Mouse (Mus musculus): ENCODE data around the gene Atn1. TPM values are rescaled to one million over a fixed set of nuclear protein-coding genes. Genes with fewer than 3 reads are reported as not detected.
A peak's percentile ranks its signal among the peaks of the same experiment; 100 is the strongest.

Atn1 gene
- total and polyA plus RNA-seq, 3 experiments = 1.6 to 43.2 TPM; not detected in 1

GRCm38 (mm10) chr6:124737040-124737439, 19.3 kb downstream of the Atn1 start:
- H3K4me3 ChIP-seq (ENCODE audit: control insufficient read depth in 1 of 2, insufficient read depth in 1 of 2, low read depth in 2 of 2, low read length in 2 of 2) = no peak overlapping the region
- H3K9ac ChIP-seq (ENCODE audit: control insufficient read depth, low read depth, low read length, poor library complexity, severe bottlenecking) = no peak overlapping the region
- no peaks in the 10 kb centered on the region for H3K27me3 ChIP-seq (ENCODE audit: control insufficient read depth in 1 of 2, insufficient read depth in 2 of 2, low read length in 2 of 2)
- H3K4me1 ChIP-seq (ENCODE audit: control insufficient read depth in 1 of 2, insufficient read depth in 2 of 2, low read length in 2 of 2) = peaks cover 17 to 32% of the 10 kb centered on the region in 2 experiments
- DNase-seq (ENCODE audit: low read depth, low spot score) = no peak
- peaks cover 0 to 27% of the 10 kb centered on the region in 2 experiments; a peak in 2 of 4 replicates for H3K36me3 ChIP-seq (ENCODE audit: control insufficient read depth in 1 of 2, insufficient read depth in 2 of 2, low read length in 2 of 2)
- H3K27ac ChIP-seq (ENCODE audit: control insufficient read depth, low read depth, low read length) = no peak overlapping the region
- H3K9me3 ChIP-seq (replicated peaks; ENCODE audit: insufficient read depth, low read length) = no peaks in the 10 kb centered on the region
- H3K79me2 ChIP-seq (ENCODE audit: control insufficient read depth, insufficient read depth, low read length, poor library complexity) = peaks cover 11% of the 10 kb centered on the region
- TF ChIP-seq TAL1 (IDR thresholded peaks at IDR 0.05; ENCODE audit: low read length) (no peak), TBP (IDR thresholded peaks at IDR 0.05; ENCODE audit: low read depth, low read length) (no peak), CHD1 (IDR thresholded peaks at IDR 0.05; ENCODE audit: low read depth, low read length) (no peak), ZNF384 (IDR thresholded peaks at IDR 0.05; ENCODE audit: low read depth, low read length) (no peak), MYC (IDR thresholded peaks at IDR 0.05; ENCODE audit: low read depth, low read length) (no peak), MAZ (IDR thresholded peaks at IDR 0.05; ENCODE audit: low read depth, low read length) (no peak), ZKSCAN1 (IDR thresholded peaks at IDR 0.05; ENCODE audit: low read depth, low read length) (no peak), EP300 (IDR thresholded peaks at IDR 0.05; ENCODE audit: low read depth in 1 of 2, low read length in 2 of 2) (no peak), ETS1 (IDR thresholded peaks at IDR 0.05; ENCODE audit: low read depth, low read length) (no peak)

- Histone ChIP-seq H3K4me3 (ENCODE audit: control insufficient read depth in 1 of 2, insufficient read depth in 1 of 2, low read depth in 2 of 2, low read length in 2 of 2) (no peak overlapping the region), H3K27ac (ENCODE audit: control insufficient read depth, low read depth, low read length) (peak overlapping the region; percentile 87), H3K4me1 (ENCODE audit: control insufficient read depth in 1 of 2, insufficient read depth in 2 of 2, low read length in 2 of 2) (peaks cover 14 to 33% of the 10 kb centered on the region in 2 experiments), H3K9me3 (replicated peaks; ENCODE audit: insufficient read depth, low read length) (no peaks in the 10 kb centered on the region), H3K27me3 (ENCODE audit: control insufficient read depth in 1 of 2, insufficient read depth in 2 of 2, low read length in 2 of 2) (no peaks in the 10 kb centered on the region), H3K9ac (ENCODE audit: control insufficient read depth, low read depth, low read length, poor library complexity, severe bottlenecking) (no peak overlapping the region), H3K79me2 (ENCODE audit: control insufficient read depth, insufficient read depth, low read length, poor library complexity) (peaks cover 16% of the 10 kb centered on the region), H3K36me3 (ENCODE audit: control insufficient read depth in 1 of 2, insufficient read depth in 2 of 2, low read length in 2 of 2) (peaks cover 0 to 28% of the 10 kb centered on the region in 2 experiments; a peak in 2 of 4 replicates)
- DNase-seq (ENCODE audit: low read depth, low spot score) = peak; percentile 85
- TF ChIP-seq TBP (IDR thresholded peaks at IDR 0.05; ENCODE audit: low read depth, low read length) (peak; percentile 82), UBTF (IDR thresholded peaks at IDR 0.05; ENCODE audit: borderline replicate concordance, insufficient read depth, low read depth, low read length) (no peak), USF2 (IDR thresholded peaks at IDR 0.05; ENCODE audit: borderline replicate concordance in 1 of 2, insufficient read depth in 1 of 2, low read depth in 1 of 2, low read length in 2 of 2) (no peak), SMC3 (IDR thresholded peaks at IDR 0.05; ENCODE audit: low read depth, low read length) (peak; percentile 24; the same call in 1 of the 2 replicates), ZKSCAN1 (IDR thresholded peaks at IDR 0.05; ENCODE audit: low read depth, low read length) (no peak), MYB (IDR thresholded peaks at IDR 0.05; ENCODE audit: low read depth, low read length) (no peak), MYC (IDR thresholded peaks at IDR 0.05; ENCODE audit: low read depth, low read length) (no peak), NELFE (IDR thresholded peaks at IDR 0.05; ENCODE audit: low read depth, low read length) (no peak), POLR2A (IDR thresholded peaks at IDR 0.05; ENCODE audit: control insufficient read depth in 1 of 2, insufficient read depth in 1 of 2, low read depth in 1 of 2, low read length in 2 of 2, poor library complexity in 1 of 2) (no peak), MXI1 (IDR thresholded peaks at IDR 0.05; ENCODE audit: low read depth, low read length) (peak; percentile 38; the same call in 1 of the 2 replicates), JUND (IDR thresholded peaks at IDR 0.05; ENCODE audit: low read depth, low read length) (no peak), BHLHE40 (IDR thresholded peaks at IDR 0.05; ENCODE audit: borderline replicate concordance, low read depth, low read length) (0 out of 2 replicates have a peak, but pooled peaks have one; percentile 23), ELF1 (IDR thresholded peaks at IDR 0.05; ENCODE audit: low read depth, low read length) (no peak), CHD1 (IDR thresholded peaks at IDR 0.05; ENCODE audit: low read depth, low read length) (no peak), MAX (IDR thresholded peaks at IDR 0.05; ENCODE audit: low read length) (0 out of 2 replicates have a peak, but pooled peaks have one; percentile 20), MAFK (IDR thresholded peaks at IDR 0.05; ENCODE audit: borderline replicate concordance, low read depth, low read length) (no peak), RCOR1 (IDR thresholded peaks at IDR 0.05; ENCODE audit: low read depth, low read length) (peak; percentile 63), ZMIZ1 (IDR thresholded peaks at IDR 0.05; ENCODE audit: low read depth, low read length) (no peak), GABPA (IDR thresholded peaks at IDR 0.05; ENCODE audit: low read depth, low read length) (no peak), MEF2A (IDR thresholded peaks at IDR 0.05; ENCODE audit: extremely low read depth, insufficient replicate concordance, low read depth, low read length, poor library complexity, severe bottlenecking) (no peak), POLR2AphosphoS5 (IDR thresholded peaks at IDR 0.05; ENCODE audit: borderline replicate concordance, low read depth, low read length) (no peak), NRF1 (IDR thresholded peaks at IDR 0.05; ENCODE audit: insufficient read depth, low read depth, low read length, poor library complexity, severe bottlenecking) (no peak), GATA1 (IDR thresholded peaks at IDR 0.05; ENCODE audit: low read depth, low read length) (peak; percentile 45; the same call in 1 of the 2 replicates), CHD2 (IDR thresholded peaks at IDR 0.05; ENCODE audit: low read length) (no peak), TCF12 (IDR thresholded peaks at IDR 0.05; ENCODE audit: low read depth, low read length) (peak; percentile 56), ZC3H11A (IDR thresholded peaks at IDR 0.05; ENCODE audit: low read depth, low read length) (no peak)
These were observed 21.9 kb downstream of the Atn1 start for GRCm38 (mm10) chr6:124734417-124734816.
